Mouse (Mus musculus) small intestine, adult 2 months (tissue): ENCODE results near the gene Tbc1d9.

Source experiments
- CTCF ChIP-seq: fragments of 200-500 bp; IDR thresholded peaks from 2 replicates; pipeline ENCODE4 v1.5.1; 2012; ENCODE audit warnings: low read depth, mild to moderate bottlenecking, control low read depth, inconsistent platforms, low read length, moderate library complexity, mixed read lengths; ENCODE audit not compliant: insufficient replicate concordance, insufficient read length; ENCODE audit errors: extremely low read depth
- POLR2A ChIP-seq: fragments of 200-500 bp; IDR thresholded peaks from 2 replicates; pipeline ENCODE4 v1.6.1; 2012; ENCODE audit warnings: low read depth, mild to moderate bottlenecking, control low read depth, inconsistent platforms, low read length, moderate library complexity

- TF ChIP-seq CTCF, result no peak
- TF ChIP-seq POLR2A, result no peak
These were observed 30.9 kb downstream of the Tbc1d9 start for GRCm38 (mm10) chr8:83196088-83196487.
